Mouse (Mus musculus) G1E (cell line): ENCODE results near the gene Ccdc163. TPM values are rescaled to one million over a fixed set of nuclear protein-coding genes. Genes with fewer than 3 reads are reported as not detected.

Experiments
- ATAC-seq: 2 replicates; pipeline ENCODE4 v1.8.0; 2016; ENCODE audit warnings: mild to moderate bottlenecking; ENCODE audit not compliant: insufficient number of reproducible peaks, poor library complexity, low FRiP score, severe bottlenecking; ENCODE audit errors: extremely low read depth
- DNase-seq: peaks from one replicate; pipeline ENCODE4 v3.0.0; 2012; ENCODE audit warnings: low spot score
- H3K27me3 ChIP-seq: 2 replicates; pipeline ENCODE4 v1.6.1; 2012; ENCODE audit warnings: mild to moderate bottlenecking, low read length, inconsistent platforms; ENCODE audit not compliant: insufficient read depth
- H3K36me3 ChIP-seq: replicated peaks from 2 replicates; pipeline ENCODE3; 2012; ENCODE audit warnings: mild to moderate bottlenecking, inconsistent platforms
- H3K4me1 ChIP-seq: 2 replicates; pipeline ENCODE4 v1.6.1; 2012; ENCODE audit warnings: low read depth, low read length, inconsistent platforms, mixed read lengths; ENCODE audit not compliant: insufficient read depth
- H3K4me3 ChIP-seq: 2 replicates; pipeline ENCODE4 v1.5.1; 2012; ENCODE audit warnings: low read depth, mild to moderate bottlenecking, inconsistent platforms, low read length, moderate library complexity, mixed read lengths
- H3K9me3 ChIP-seq: replicated peaks from 2 replicates; pipeline ENCODE4 v1.6.1; 2012; ENCODE audit warnings: inconsistent platforms
- CTCF ChIP-seq: IDR thresholded peaks from 2 replicates; pipeline ENCODE4 v1.5.1; 2012; ENCODE audit warnings: low read depth, low read length, inconsistent platforms, mixed read lengths
- GATA1 ChIP-seq: IDR thresholded peaks from 2 replicates; pipeline ENCODE4 v1.6.1; 2012; ENCODE audit warnings: borderline replicate concordance, low read length, inconsistent platforms, mixed read lengths
- GATA2 ChIP-seq: IDR thresholded peaks from 2 replicates; pipeline ENCODE4 v1.6.1; 2012; ENCODE audit warnings: low read depth, low read length, inconsistent platforms, borderline replicate concordance
- POLR2AphosphoS5 ChIP-seq: IDR thresholded peaks from 2 replicates; pipeline ENCODE4 v1.6.1; 2012; ENCODE audit warnings: low read depth, low read length, inconsistent platforms; ENCODE audit not compliant: insufficient replicate concordance
- TAL1 ChIP-seq: conservative IDR thresholded peaks from 2 replicates; pipeline ENCODE4 v1.6.1; 2012; ENCODE audit warnings: low read depth, low read length, inconsistent platforms, mixed read lengths
- polyA plus RNA-seq: library from polyadenylated mRNA; stranded (reverse); fragments of >175 nt; gene quantifications from 2 replicates; pipeline ENCODE4 v1.2.3, GENCODE M21; 2012
- total RNA-seq, 2 experiments: library from RNA; stranded (forward) in 1 of 2; stranded (reverse) in 1 of 2; fragments of 200-1000 nt in 1 of 2; fragments of >200 nt in 1 of 2; fragmentation: Nextera tagmentation in 1 of 2; gene quantifications; 2 replicates each; pipeline ENCODE4 v1.2.3; 2014 to 2017

Ccdc163 gene
- total and polyA plus RNA-seq, 3 experiments = 4.0 to 44.0 (median 20.4) TPM

GRCm38 (mm10) chr4:116683957-116684356 is 24.4 kb upstream of the Ccdc163 start:
- H3K27me3 ChIP-seq = no peaks in the 10 kb centered on the region
- peaks cover 20% of the 10 kb centered on the region for H3K36me3 ChIP-seq
- peak; percentile 65 for ATAC-seq
- DNase-seq = peak; percentile 10
- H3K4me1 ChIP-seq = peaks cover 52% of the 10 kb centered on the region
- no peaks in the 10 kb centered on the region for H3K9me3 ChIP-seq
- TF ChIP-seq CTCF (no peak), TAL1 (peak; percentile 97), GATA1 (no peak), POLR2AphosphoS5 (no peak), GATA2 (no peak)
- no peak overlapping the region; the same call in 1 of the 2 replicates for H3K4me3 ChIP-seq

DNA sequence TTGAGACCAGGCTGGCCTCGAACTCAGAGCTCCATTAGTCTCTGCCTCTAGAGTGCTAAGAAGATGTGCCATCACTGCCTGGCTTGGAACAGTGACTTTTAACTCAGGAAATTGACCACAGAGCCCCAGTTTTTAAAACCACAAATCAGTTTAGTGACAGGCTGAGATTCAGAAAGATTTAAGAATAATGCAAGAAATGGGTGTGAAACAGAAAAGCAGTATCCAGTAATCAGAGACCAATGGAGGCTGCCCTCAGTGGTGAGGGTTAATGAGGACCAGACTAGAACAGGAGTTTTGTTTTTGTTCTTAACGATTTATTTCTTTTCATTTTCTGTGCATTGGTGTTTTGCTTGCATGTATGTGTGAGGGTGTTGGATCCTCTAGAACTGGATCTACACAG is 23.6 kb upstream of the Ccdc163 start:
- DNase-seq (no peak), ATAC-seq (no peak)
- Histone ChIP-seq H3K27me3 (no peaks in the 10 kb centered on the region), H3K9me3 (no peaks in the 10 kb centered on the region), H3K4me1 (peaks cover 59% of the 10 kb centered on the region), H3K4me3 (no peak overlapping the region; the same call in 1 of the 2 replicates), H3K36me3 (peaks cover 27% of the 10 kb centered on the region)
- TF ChIP-seq GATA1 (no peak), TAL1 (no peak), CTCF (no peak), POLR2AphosphoS5 (no peak), GATA2 (no peak)

DNA sequence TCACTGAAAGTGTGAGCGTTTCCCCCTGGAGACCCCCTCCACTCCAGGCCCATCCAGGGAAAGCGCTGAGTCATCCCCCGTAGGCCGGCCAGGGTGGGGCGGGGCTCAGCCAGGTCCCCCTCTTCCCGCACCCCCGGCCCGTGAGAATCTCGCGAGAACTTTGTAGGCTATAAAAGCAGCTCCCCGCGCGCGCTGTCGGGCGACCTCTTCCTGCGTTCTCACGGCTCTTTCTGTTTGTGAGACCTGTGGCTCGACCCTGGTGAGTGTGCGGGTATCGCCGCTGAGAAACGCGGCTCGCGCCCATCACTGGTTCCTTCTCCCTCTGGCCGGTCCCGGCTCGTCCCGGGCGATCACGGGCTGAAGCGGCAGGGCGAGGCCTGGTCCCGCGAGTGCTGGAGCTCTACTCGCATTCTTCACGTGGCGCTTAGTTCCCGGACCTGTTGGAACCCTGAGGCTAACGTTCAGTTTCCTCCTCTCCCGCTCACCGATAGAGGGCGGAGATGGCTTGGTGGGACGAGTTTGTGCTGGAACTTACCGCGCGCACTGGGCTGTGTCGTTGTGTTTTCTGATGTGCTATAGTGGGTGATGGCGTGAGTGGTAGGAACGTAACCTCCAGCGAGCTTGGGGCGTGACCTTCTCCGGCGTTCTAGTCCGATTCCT is 22.8 kb upstream of the Ccdc163 start, which contains the start of gene Prdx1:
TSS of gene Prdx1 (plus strand) at position 143 of the 660 bp plus-strand sequence.
- Histone ChIP-seq H3K36me3 (peaks cover 36% of the 10 kb centered on the region), H3K4me3 (peak within 1 kb of the TSS; percentile 77), H3K9me3 (no peaks in the 10 kb centered on the region), H3K4me1 (peaks cover 64% of the 10 kb centered on the region), H3K27me3 (no peaks in the 10 kb centered on the region)
- ATAC-seq (peak; percentile 54), DNase-seq (peak; percentile 76)
- TF ChIP-seq POLR2AphosphoS5 (peak; percentile 96), GATA2 (no peak), CTCF (peak; percentile 39; the same call in 1 of the 2 replicates)

- ATAC-seq (no peak), DNase-seq (no peak)
- Histone ChIP-seq H3K27me3 (no peaks in the 10 kb centered on the region), H3K4me3 (peak overlapping the region; percentile 77), H3K9me3 (no peaks in the 10 kb centered on the region), H3K4me1 (peaks cover 67% of the 10 kb centered on the region), H3K36me3 (peaks cover 50% of the 10 kb centered on the region)
- TF ChIP-seq CTCF (no peak), GATA1 (no peak), GATA2 (no peak), TAL1 (no peak), POLR2AphosphoS5 (no peak)
Measured at GRCm38 (mm10) chr4:116687041-116687440, 21.3 kb upstream of the Ccdc163 start.

- TF ChIP-seq GATA1 (no peak), TAL1 (no peak), CTCF (no peak), POLR2AphosphoS5 (no peak), GATA2 (no peak)
- Histone ChIP-seq H3K9me3 (no peaks in the 10 kb centered on the region), H3K4me1 (peaks cover 47% of the 10 kb centered on the region), H3K4me3 (no peak overlapping the region), H3K36me3 (peaks cover 70% of the 10 kb centered on the region), H3K27me3 (no peaks in the 10 kb centered on the region)
- ATAC-seq (no peak), DNase-seq (no peak)
Measured at GRCm38 (mm10) chr4:116689309-116689876, 18.9 kb upstream of the Ccdc163 start.

DNA sequence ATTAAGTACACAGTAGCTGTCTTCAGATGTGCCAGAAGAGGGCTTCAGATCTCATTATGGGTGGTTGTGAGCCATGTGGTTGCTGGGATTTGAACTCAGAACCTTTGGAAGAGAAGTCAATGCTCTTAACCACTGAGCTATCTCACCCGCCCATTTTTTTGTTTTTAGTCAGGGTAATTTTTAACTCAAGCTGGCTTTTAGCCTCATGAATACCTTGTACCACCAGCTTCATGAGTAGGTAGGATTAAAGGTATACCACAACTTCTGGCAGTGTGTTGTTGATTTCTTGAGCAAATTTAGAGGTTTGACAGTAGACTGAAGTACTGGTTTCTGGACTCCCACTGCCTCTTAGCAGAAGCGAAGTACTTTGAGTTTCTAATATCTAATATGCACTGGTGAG is 16.2 kb upstream of the Ccdc163 start:
- no peak for DNase-seq
- Histone ChIP-seq H3K4me1 (peaks cover 29% of the 10 kb centered on the region), H3K4me3 (no peak overlapping the region), H3K36me3 (peaks cover 90% of the 10 kb centered on the region), H3K27me3 (no peaks in the 10 kb centered on the region), H3K9me3 (no peaks in the 10 kb centered on the region)
- ATAC-seq = no peak
- TF ChIP-seq TAL1 = no peak
- TF ChIP-seq GATA1 = no peak
- TF ChIP-seq GATA2 = no peak
- no peak for TF ChIP-seq CTCF
- no peak for TF ChIP-seq POLR2AphosphoS5
